Mouse (Mus musculus) thymus, adult 2 months (tissue): ENCODE data around the gene Cd164. TPM values are rescaled to one million over a fixed set of nuclear protein-coding genes. Genes with fewer than 3 reads are reported as not detected.

Source experiments
- DNase-seq: peaks from one replicate; pipeline ENCODE4 v3.0.0; 2021
- H3K27ac ChIP-seq: fragments of 200-500 bp; 2 replicates; pipeline ENCODE4 v1.5.1; 2012; ENCODE audit warnings: low read length, control low read depth; ENCODE audit not compliant: control insufficient read depth, insufficient read depth
- H3K27me3 ChIP-seq: fragments of 200-500 bp; 2 replicates; pipeline ENCODE4 v1.6.1; 2012; ENCODE audit warnings: mild to moderate bottlenecking, low read length, moderate library complexity, mixed read lengths; ENCODE audit not compliant: control insufficient read depth, insufficient read depth
- H3K36me3 ChIP-seq: fragments of 200-500 bp; 2 replicates; pipeline ENCODE4 v1.6.1; 2012; ENCODE audit warnings: mild to moderate bottlenecking, low read length, moderate library complexity; ENCODE audit not compliant: control insufficient read depth, insufficient read depth
- H3K4me1 ChIP-seq: fragments of 200-500 bp; replicated peaks from 2 replicates; pipeline ENCODE4 v1.6.1; 2012; ENCODE audit warnings: low read length; ENCODE audit not compliant: control insufficient read depth, insufficient read depth
- H3K4me3 ChIP-seq: fragments of 200-500 bp; 2 replicates; pipeline ENCODE4 v1.5.1; 2012; ENCODE audit warnings: mild to moderate bottlenecking, low read length, control low read depth, moderate library complexity; ENCODE audit not compliant: control insufficient read depth, insufficient read depth
- CTCF ChIP-seq: fragments of 200-500 bp; IDR thresholded peaks from 2 replicates; pipeline ENCODE4 v1.5.1; 2012; ENCODE audit warnings: mild to moderate bottlenecking, control low read depth, low read length, moderate library complexity, borderline replicate concordance; ENCODE audit not compliant: control insufficient read depth, poor library complexity, insufficient read depth; ENCODE audit errors: extremely low read depth
- POLR2A ChIP-seq: fragments of 200-500 bp; IDR thresholded peaks from 2 replicates; pipeline ENCODE4 v1.6.1; 2012; ENCODE audit warnings: mild to moderate bottlenecking, low read length, control low read depth, moderate library complexity; ENCODE audit not compliant: control insufficient read depth, poor library complexity, insufficient read depth; ENCODE audit errors: extremely low read depth
- WGBS: fragments of 180-500 bp; shearing (Covaris S2); methylation state at CpG from one replicate; pipeline ENCODE4 v1.1.7; 2018; 5-methylcytosine and 5-hydroxymethylcytosine counted together
- polyA plus RNA-seq: library from polyadenylated mRNA; depleted of rRNA; stranded (reverse); fragments of >200 nt; gene quantifications from 2 replicates; pipeline ENCODE4 v1.2.3, GENCODE M21; 2012

Cd164 gene
- polyA plus RNA-seq, 1 experiment, result 223 TPM

DNA sequence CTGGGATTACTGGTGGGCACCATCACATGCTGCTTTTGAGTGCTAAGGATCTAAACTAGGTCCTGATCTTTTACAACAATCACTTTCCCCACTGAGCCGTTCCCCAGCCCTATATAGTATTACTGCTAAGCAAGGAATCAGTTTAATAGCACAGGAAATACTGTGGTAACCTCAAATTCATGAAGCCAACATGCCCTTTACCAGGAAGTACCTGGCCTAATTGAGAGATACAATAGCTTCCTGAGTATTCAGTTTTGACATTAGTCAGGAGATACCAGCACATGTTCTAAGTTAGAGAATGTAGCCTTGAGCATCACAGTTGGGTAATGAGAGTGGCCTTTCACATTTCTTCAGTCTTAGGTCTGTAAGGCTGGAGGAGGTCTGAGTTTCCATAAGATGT lies 17.5 kb downstream of the Cd164 start:
- no peak overlapping the region for H3K4me3 ChIP-seq
- 21% methylated on average over 1 of the region's 1 CpGs for WGBS

DNA sequence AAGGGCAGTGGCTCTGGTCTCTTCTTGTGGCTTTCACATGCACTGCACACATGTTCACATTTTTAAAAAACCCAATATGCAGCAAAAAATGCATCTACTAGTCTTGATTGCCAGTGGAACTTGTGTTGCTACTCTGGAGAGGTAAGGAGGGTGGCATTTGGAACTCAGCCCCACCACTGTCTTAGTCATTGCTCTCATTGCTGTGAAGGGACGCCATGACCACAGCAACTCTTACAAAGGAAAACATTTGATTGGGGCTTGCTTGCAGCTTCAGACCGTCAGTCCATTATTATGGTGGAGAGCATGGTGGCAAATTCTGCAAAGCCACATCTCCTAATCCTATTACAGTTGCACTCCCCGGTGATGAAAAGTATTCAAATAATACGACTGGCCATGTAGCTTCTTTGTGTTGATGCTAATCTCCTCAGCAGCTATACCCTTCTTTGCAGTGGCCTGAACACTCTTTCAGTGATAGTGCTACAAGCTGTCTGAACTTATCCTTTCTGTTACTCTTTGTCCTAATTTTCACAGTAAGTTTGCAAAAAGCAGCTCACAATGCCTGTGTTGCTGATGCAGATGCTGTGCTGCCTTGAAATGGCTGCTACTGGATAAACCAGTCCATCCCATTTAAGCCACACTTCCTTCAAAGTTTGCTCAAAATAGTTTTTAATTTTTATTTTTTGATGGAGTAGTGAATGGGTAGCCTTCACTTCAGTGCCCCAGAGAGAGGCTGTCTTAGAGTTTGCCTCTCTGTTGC lies 18.2 kb downstream of the Cd164 start:
- H3K27ac ChIP-seq, result no peak overlapping the region
- H3K27me3 ChIP-seq, result no peaks in the 10 kb centered on the region
- no peak for DNase-seq
- 98% methylated on average over 4 of the region's 4 CpGs for WGBS
- no peaks in the 10 kb centered on the region for H3K4me1 ChIP-seq
- H3K4me3 ChIP-seq, result no peak overlapping the region
- no peak for TF ChIP-seq CTCF
- TF ChIP-seq POLR2A, result no peak
- H3K36me3 ChIP-seq, result peaks cover 20% of the 10 kb centered on the region; the same call in 1 of the 2 replicates

More for the DNA sequence above, 17.5 kb downstream of the Cd164 start:
- peaks cover 21% of the 10 kb centered on the region; the same call in 1 of the 2 replicates for H3K36me3 ChIP-seq
- no peak overlapping the region for H3K27ac ChIP-seq
- no peaks in the 10 kb centered on the region for H3K27me3 ChIP-seq
- TF ChIP-seq CTCF (no peak), POLR2A (no peak)
- DNase-seq, result no peak
- no peaks in the 10 kb centered on the region for H3K4me1 ChIP-seq

DNA sequence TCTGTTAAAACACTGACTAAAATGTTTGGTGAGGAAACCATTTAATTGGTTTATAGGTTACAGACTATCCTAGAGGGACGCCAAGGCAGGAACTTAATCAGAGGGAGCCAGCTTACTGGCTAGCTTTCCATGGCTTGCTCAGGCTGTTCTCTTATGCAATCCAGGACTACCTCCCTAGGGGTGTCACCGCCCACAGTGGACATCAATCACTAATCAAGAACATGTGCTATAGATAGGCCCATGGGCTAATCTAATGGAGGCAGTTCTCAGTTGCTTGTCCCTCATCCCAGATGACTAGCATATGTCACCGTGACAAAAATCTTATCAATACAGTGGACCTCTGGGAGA lies 18.7 kb downstream of the Cd164 start:
- Histone ChIP-seq H3K36me3 (peaks cover 14% of the 10 kb centered on the region; the same call in 1 of the 2 replicates), H3K27me3 (no peaks in the 10 kb centered on the region), H3K27ac (no peak overlapping the region), H3K4me1 (no peaks in the 10 kb centered on the region), H3K4me3 (no peak overlapping the region)
- no peak for TF ChIP-seq POLR2A
- no peak for TF ChIP-seq CTCF
- 96% methylated on average over 3 of the region's 3 CpGs for WGBS
- DNase-seq, result no peak

DNA sequence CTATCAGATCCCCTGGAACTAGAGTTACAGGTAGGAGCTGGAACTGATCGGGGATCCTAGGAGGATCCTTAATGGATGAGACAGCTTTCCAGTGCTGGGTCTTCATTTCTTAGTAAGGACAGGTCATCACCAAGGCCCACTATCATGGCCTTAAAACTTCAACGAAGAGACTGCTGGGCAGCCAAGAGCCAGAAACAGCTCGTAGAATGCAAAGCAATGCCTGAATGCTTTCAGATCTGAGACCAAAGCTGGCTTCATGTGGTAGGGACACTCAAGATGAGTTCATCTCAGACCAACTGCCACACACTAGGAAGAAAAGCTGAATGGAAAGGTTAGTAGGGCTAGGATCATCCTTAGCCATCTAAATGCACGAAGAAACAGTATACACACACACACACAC lies 19.8 kb downstream of the Cd164 start:
- 100% methylated on average over 4 of the region's 4 CpGs for WGBS
- DNase-seq, result no peak
- Histone ChIP-seq H3K4me1 (no peaks in the 10 kb centered on the region), H3K27me3 (no peaks in the 10 kb centered on the region), H3K36me3 (peaks cover 10% of the 10 kb centered on the region; the same call in 1 of the 2 replicates), H3K4me3 (no peak overlapping the region), H3K27ac (no peak overlapping the region)
- no peak for TF ChIP-seq POLR2A
- TF ChIP-seq CTCF, result no peak

GRCm38 (mm10) chr10:41542057-41542456 lies 22.8 kb downstream of the Cd164 start:
- no peak for DNase-seq
- Histone ChIP-seq H3K36me3 (no peaks in the 10 kb centered on the region), H3K27me3 (no peaks in the 10 kb centered on the region), H3K27ac (no peak overlapping the region), H3K4me3 (no peak overlapping the region), H3K4me1 (peaks cover 16% of the 10 kb centered on the region)
- TF ChIP-seq CTCF (no peak), POLR2A (no peak)
- 98% methylated on average over 6 of the region's 6 CpGs for WGBS

DNA sequence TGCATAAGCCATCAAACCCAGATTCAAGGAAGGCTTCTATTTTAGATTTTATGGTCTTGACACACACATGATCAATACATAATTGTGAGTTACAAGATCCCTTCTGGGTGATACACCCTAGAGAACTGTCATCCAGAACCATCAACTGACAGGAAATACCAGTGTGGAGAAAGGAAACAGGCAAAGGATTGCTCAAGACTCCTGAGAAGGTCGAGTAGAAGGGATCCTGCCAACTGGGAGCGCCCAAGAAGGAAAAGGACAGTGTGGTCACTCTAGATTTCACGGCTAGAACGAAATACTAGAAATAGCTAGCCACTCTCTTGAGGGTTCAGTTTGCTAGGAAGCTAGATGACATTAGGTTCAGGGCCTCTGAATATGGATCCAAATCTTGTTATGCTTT lies 24.2 kb downstream of the Cd164 start:
- WGBS, result 89% methylated on average over 4 of the region's 4 CpGs
- Histone ChIP-seq H3K27ac (no peak overlapping the region), H3K4me1 (peaks cover 16% of the 10 kb centered on the region), H3K27me3 (no peaks in the 10 kb centered on the region), H3K4me3 (no peak overlapping the region), H3K36me3 (no peaks in the 10 kb centered on the region)
- TF ChIP-seq POLR2A (no peak), CTCF (no peak)
- no peak for DNase-seq
